Mouse (Mus musculus) brain, embryonic 14.5 days (tissue): ENCODE measurements around the gene 9130023H24Rik.

Experiments
- CTCF ChIP-seq: fragments of 200-500 bp; IDR thresholded peaks from 2 replicates; pipeline ENCODE4 v1.5.1; 2012; ENCODE audit warnings: inconsistent platforms, mild to moderate bottlenecking, moderate library complexity, borderline replicate concordance; ENCODE audit not compliant: insufficient read depth, insufficient read length; ENCODE audit errors: extremely low read depth
- POLR2A ChIP-seq: fragments of 200-500 bp; IDR thresholded peaks from 2 replicates; pipeline ENCODE4 v1.6.1; 2012; ENCODE audit warnings: mild to moderate bottlenecking, inconsistent platforms, borderline replicate concordance; ENCODE audit not compliant: poor library complexity, insufficient read depth, insufficient read length, severe bottlenecking; ENCODE audit errors: extremely low read depth

DNA sequence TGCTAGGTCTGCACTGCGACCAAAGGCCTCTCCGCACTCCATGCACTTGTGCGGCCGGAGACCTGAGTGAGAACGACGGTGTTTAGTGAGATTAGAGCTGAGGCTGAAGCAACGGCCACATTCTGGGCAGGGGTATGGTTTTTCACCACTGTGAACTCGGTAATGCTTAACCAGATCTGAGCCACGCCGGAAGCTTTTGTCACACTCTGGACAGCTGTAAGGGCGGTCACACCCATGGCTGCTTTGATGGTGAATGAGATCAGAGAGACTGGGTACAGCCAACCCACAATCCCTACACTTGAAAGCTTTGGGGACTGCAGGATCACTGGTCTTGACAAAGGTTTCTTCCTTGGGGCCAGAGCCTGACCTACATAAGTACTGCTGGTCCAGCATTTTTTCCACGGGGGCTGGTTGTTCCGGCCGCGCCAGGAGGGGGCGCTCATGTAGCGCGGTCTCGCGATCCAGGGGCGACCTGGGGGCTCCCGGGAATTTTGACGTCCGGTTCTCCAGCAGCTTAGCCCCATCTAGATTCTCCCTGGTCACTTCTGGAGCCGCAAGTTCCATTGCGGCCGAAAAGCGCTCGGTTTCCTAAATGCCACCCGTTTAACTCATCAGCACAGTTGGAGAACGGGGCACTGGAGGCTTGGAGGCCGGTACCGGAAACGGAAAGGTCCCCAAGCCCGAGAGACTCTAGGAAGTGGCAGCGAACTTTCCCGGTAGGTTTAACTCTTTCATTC is 807 bp downstream of the 9130023H24Rik start, which contains the start of gene Armc5:
- TF ChIP-seq CTCF (peak; percentile 80), POLR2A (no peak)
